Mouse (Mus musculus): Measurements from ENCODE around the gene Serpina3i. TPM values are rescaled to one million over a fixed set of nuclear protein-coding genes. Genes with fewer than 3 reads are reported as not detected.

The Serpina3i gene
- not detected in 2 replicates for total RNA-seq (2012; rRNA removed)
- not detected in 2 replicates for total RNA-seq (2014; rRNA removed)
- polyA plus RNA-seq (2012; ENCODE audit: insufficient read length, low read depth), result not detected in 2 replicates

GRCm38 (mm10) chr12:104262863-104263262 lies at the start of gene Serpina3i:
Gene Serpina3i (plus strand): TSS chr12:104263122.
- H3K36me3 ChIP-seq (replicated peaks in 1 of 2; ENCODE audit: control insufficient read depth in 1 of 2, insufficient read depth in 1 of 2, low read length in 1 of 2), result no peaks in the 10 kb centered on the region
- peaks cover 10 to 30% of the 10 kb centered on the region in 2 experiments for H3K4me1 ChIP-seq (ENCODE audit: control insufficient read depth in 1 of 2, insufficient read depth in 2 of 2)
- in situ Hi-C loops (cut with MboI; ENCODE audit: low pct_ligation_motif_present, low pct_unique_long_range_greater_than_20kb, low sequenced_read_pairs), result no loop called here
- H3K4me2 ChIP-seq (ENCODE audit: insufficient read depth, low read depth, poor library complexity, severe bottlenecking), result peak within 1 kb of the TSS; percentile 44; the same call in 1 of the 2 replicates
- no peaks in the 10 kb centered on the region for H3K9me3 ChIP-seq (replicated peaks; ENCODE audit: low read length)
- TF ChIP-seq MXI1 (IDR thresholded peaks at IDR 0.05; ENCODE audit: low read depth, low read length) (no peak), SMC3 (IDR thresholded peaks at IDR 0.05; ENCODE audit: low read depth, low read length) (no peak), CHD1 (IDR thresholded peaks at IDR 0.05; ENCODE audit: low read depth, low read length) (no peak), RAD21 (IDR thresholded peaks at IDR 0.05; ENCODE audit: low read depth, low read length) (no peak), POLR2A (IDR thresholded peaks at IDR 0.05; ENCODE audit: low read depth, low read length) (no peak), HCFC1 (IDR thresholded peaks at IDR 0.05; ENCODE audit: low read depth, low read length) (no peak), TCF12 (IDR thresholded peaks at IDR 0.05; ENCODE audit: low read depth, low read length) (no peak)
- no peaks in the 10 kb centered on the region for H3K79me2 ChIP-seq (replicated peaks; ENCODE audit: control insufficient read depth, extremely low read depth, insufficient read depth, poor library complexity, severe bottlenecking)
- no peak within 1 kb of the TSS for H3K27ac ChIP-seq (ENCODE audit: insufficient read depth, low read depth)
- no peaks in the 10 kb centered on the region for H3K27me3 ChIP-seq (replicated peaks)
- H3K9ac ChIP-seq (ENCODE audit: insufficient read depth, low read depth), result no peak within 1 kb of the TSS
- no peak within 1 kb of the TSS for H3K4me3 ChIP-seq (replicated peaks in 1 of 3; ENCODE audit: low read depth in 2 of 3, low read length in 2 of 3, poor library complexity in 1 of 3)
- DNase-seq (ENCODE audit: extremely low read depth), result no peak
- dilution Hi-C loops (cut with MboI; ENCODE audit: extremely low pct_ligation_motif_present, extremely low pct_unique_long_range_greater_than_20kb, low sequenced_read_pairs), result no loop called here

GRCm38 (mm10) chr12:104213689-104214444 lies 49.1 kb upstream of the Serpina3i start:
- in situ Hi-C loops (cut with MboI; ENCODE audit: low pct_ligation_motif_present, low pct_unique_long_range_greater_than_20kb, low sequenced_read_pairs) (no loop called here), dilution Hi-C loops (cut with MboI; ENCODE audit: extremely low pct_ligation_motif_present, extremely low pct_unique_long_range_greater_than_20kb, low sequenced_read_pairs) (no loop called here)
- Histone ChIP-seq H3K36me3 (replicated peaks in 1 of 2; ENCODE audit: control insufficient read depth in 1 of 2, insufficient read depth in 1 of 2, low read length in 1 of 2) (no peaks in the 10 kb centered on the region), H3K4me3 (replicated peaks in 1 of 3; ENCODE audit: low read depth in 2 of 3, low read length in 2 of 3, poor library complexity in 1 of 3) (no peak overlapping the region), H3K9ac (ENCODE audit: insufficient read depth, low read depth) (no peak overlapping the region), H3K4me1 (ENCODE audit: control insufficient read depth in 1 of 2, insufficient read depth in 2 of 2) (peaks cover 8 to 26% of the 10 kb centered on the region in 2 experiments), H3K79me2 (replicated peaks; ENCODE audit: control insufficient read depth, extremely low read depth, insufficient read depth, poor library complexity, severe bottlenecking) (no peaks in the 10 kb centered on the region), H3K9me3 (replicated peaks; ENCODE audit: low read length) (no peaks in the 10 kb centered on the region), H3K4me2 (ENCODE audit: insufficient read depth, low read depth, poor library complexity, severe bottlenecking) (peak overlapping the region; percentile 50), H3K27ac (ENCODE audit: insufficient read depth, low read depth) (no peak overlapping the region), H3K27me3 (replicated peaks) (no peaks in the 10 kb centered on the region)
- TF ChIP-seq TBP (conservative IDR thresholded peaks at IDR 0.05; ENCODE audit: low read depth, low read length) (no peak), EP300 (IDR thresholded peaks at IDR 0.05; ENCODE audit: low read length) (0 out of 2 replicates have a peak, but pooled peaks have one; percentile 18), ETS1 (conservative IDR thresholded peaks at IDR 0.05; ENCODE audit: low read depth, low read length) (peak; percentile 20; the same call in 1 of the 2 replicates)
- no peak for DNase-seq (ENCODE audit: extremely low read depth)

GRCm38 (mm10) chr12:104214445-104214753 lies 48.5 kb upstream of the Serpina3i start, which contains the start of gene Serpina3f:
Gene Serpina3f (plus strand): TSS chr12:104214544.
- no peak for DNase-seq (ENCODE audit: extremely low read depth)
- dilution Hi-C loops (cut with MboI; ENCODE audit: extremely low pct_ligation_motif_present, extremely low pct_unique_long_range_greater_than_20kb, low sequenced_read_pairs), result no loop called here
- Histone ChIP-seq H3K4me2 (ENCODE audit: insufficient read depth, low read depth, poor library complexity, severe bottlenecking) (peak within 1 kb of the TSS; percentile 50), H3K79me2 (replicated peaks; ENCODE audit: control insufficient read depth, extremely low read depth, insufficient read depth, poor library complexity, severe bottlenecking) (no peaks in the 10 kb centered on the region), H3K36me3 (replicated peaks in 1 of 2; ENCODE audit: control insufficient read depth in 1 of 2, insufficient read depth in 1 of 2, low read length in 1 of 2) (no peaks in the 10 kb centered on the region), H3K4me1 (ENCODE audit: control insufficient read depth in 1 of 2, insufficient read depth in 2 of 2) (peaks cover 8 to 26% of the 10 kb centered on the region in 2 experiments), H3K27me3 (replicated peaks) (no peaks in the 10 kb centered on the region), H3K27ac (ENCODE audit: insufficient read depth, low read depth) (no peak within 1 kb of the TSS), H3K9me3 (replicated peaks; ENCODE audit: low read length) (no peaks in the 10 kb centered on the region), H3K9ac (ENCODE audit: insufficient read depth, low read depth) (no peak within 1 kb of the TSS), H3K4me3 (replicated peaks in 1 of 3; ENCODE audit: low read depth in 2 of 3, low read length in 2 of 3, poor library complexity in 1 of 3) (no peak within 1 kb of the TSS)
- in situ Hi-C loops (cut with MboI; ENCODE audit: low pct_ligation_motif_present, low pct_unique_long_range_greater_than_20kb, low sequenced_read_pairs), result no loop called here
- TF ChIP-seq EP300 (IDR thresholded peaks at IDR 0.05; ENCODE audit: low read length) (no peak), RAD21 (IDR thresholded peaks at IDR 0.05; ENCODE audit: low read depth, low read length) (no peak), ZC3H11A (IDR thresholded peaks at IDR 0.05; ENCODE audit: low read depth, low read length) (no peak), NRF1 (IDR thresholded peaks at IDR 0.05; ENCODE audit: low read depth, low read length) (no peak), CTCF (conservative IDR thresholded peaks at IDR 0.05 in 1 of 2, IDR thresholded peaks at IDR 0.05 in 1 of 2; ENCODE audit: low read depth in 2 of 2, low read length in 2 of 2) (no peak)
